Mouse (Mus musculus) heart, postnatal 0 days (tissue): ENCODE data around the gene Mrto4. TPM values are rescaled to one million over a fixed set of nuclear protein-coding genes. Genes with fewer than 3 reads are reported as not detected.
A peak's percentile ranks its signal among the peaks of the same experiment; 100 is the strongest.
"Not testable (repeated sequence)": the region's sequence is repeated elsewhere in the genome, so short reads cannot be mapped to it uniquely, and the experiment has no call there.

Experiments
- ATAC-seq: fragments of 200-750 bp; cut with Nextera tagmentation; 2 replicates; pipeline ENCODE4 v1.8.0; 2017; ENCODE audit warnings: low read depth, moderate number of reproducible peaks, moderate library complexity; ENCODE audit not compliant: insufficient read depth
- DNase-seq: peaks from one replicate; pipeline ENCODE4 v3.0.0-alpha.2; 2016; ENCODE audit warnings: low spot score
- H3K27ac ChIP-seq: fragments of 300-500 bp; sonication (generic); 2 replicates; pipeline ENCODE4 v1.5.1; 2014; ENCODE audit warnings: low read depth, mild to moderate bottlenecking
- H3K27me3 ChIP-seq: fragments of 300-500 bp; sonication (generic); 2 replicates; pipeline ENCODE4 v1.6.1; 2014; ENCODE audit warnings: low read length, mixed read lengths; ENCODE audit not compliant: control insufficient read depth, insufficient read depth
- H3K36me3 ChIP-seq: fragments of 300-500 bp; sonication (generic); replicated peaks from 2 replicates; pipeline ENCODE4 v1.6.1; 2014; ENCODE audit warnings: low read length, mixed read lengths; ENCODE audit not compliant: control insufficient read depth, insufficient read depth
- H3K4me1 ChIP-seq: fragments of 300-500 bp; sonication (generic); 2 replicates; pipeline ENCODE4 v1.6.1; 2014; ENCODE audit warnings: antibody characterized with exemption; ENCODE audit not compliant: control insufficient read depth, insufficient read depth
- H3K4me2 ChIP-seq: fragments of 300-500 bp; sonication (generic); 2 replicates; pipeline ENCODE4 v1.6.1; 2014; ENCODE audit warnings: low read depth, mild to moderate bottlenecking, low read length, moderate library complexity
- H3K4me3 ChIP-seq: fragments of 300-500 bp; sonication (generic); 2 replicates; pipeline ENCODE4 v1.5.1; 2014; ENCODE audit warnings: low read depth, low read length
- H3K9ac ChIP-seq: fragments of 300-500 bp; sonication (generic); replicated peaks from 2 replicates; pipeline ENCODE4 v1.6.1; 2014; ENCODE audit warnings: low read depth, low read length, mixed read lengths
- H3K9me3 ChIP-seq: fragments of 300-500 bp; sonication (generic); replicated peaks from 2 replicates; pipeline ENCODE4 v1.6.1; 2016; ENCODE audit warnings: low read length; ENCODE audit not compliant: control insufficient read depth
- CTCF ChIP-seq: IDR thresholded peaks from 2 replicates; pipeline ENCODE4 v1.5.1; 2016; ENCODE audit warnings: antibody characterized with exemption, control low read depth, low read depth
- EP300 ChIP-seq: IDR thresholded peaks from 2 replicates; pipeline ENCODE4 v1.6.1; 2016; ENCODE audit warnings: antibody characterized with exemption, low read depth
- WGBS: fragments of 180-500 bp; shearing (Covaris S2); extraction: QIAGEN DNeasy Blood & Tissue Kit; methylation state at CpG from one replicate; pipeline ENCODE4 v1.1.7; 2014; 5-methylcytosine and 5-hydroxymethylcytosine counted together
- polyA plus RNA-seq: library from polyadenylated mRNA; unstranded; fragments of >200 nt; fragmentation: Nextera tagmentation; extraction: Ambion mirVana; gene quantifications from 2 replicates; pipeline ENCODE4 v1.2.1, GENCODE M21; 2015
- total RNA-seq: library from RNA; depleted of rRNA; stranded (reverse); fragments of >200 nt; gene quantifications from 2 replicates; pipeline ENCODE4 v1.2.3, GENCODE M21; 2014; ENCODE audit warnings: low replicate concordance; rRNA removed

The Mrto4 gene
- total RNA-seq (31.3 and 43.4 TPM in 2 replicates), polyA plus RNA-seq (41.5 and 45.1 TPM in 2 replicates)

DNA sequence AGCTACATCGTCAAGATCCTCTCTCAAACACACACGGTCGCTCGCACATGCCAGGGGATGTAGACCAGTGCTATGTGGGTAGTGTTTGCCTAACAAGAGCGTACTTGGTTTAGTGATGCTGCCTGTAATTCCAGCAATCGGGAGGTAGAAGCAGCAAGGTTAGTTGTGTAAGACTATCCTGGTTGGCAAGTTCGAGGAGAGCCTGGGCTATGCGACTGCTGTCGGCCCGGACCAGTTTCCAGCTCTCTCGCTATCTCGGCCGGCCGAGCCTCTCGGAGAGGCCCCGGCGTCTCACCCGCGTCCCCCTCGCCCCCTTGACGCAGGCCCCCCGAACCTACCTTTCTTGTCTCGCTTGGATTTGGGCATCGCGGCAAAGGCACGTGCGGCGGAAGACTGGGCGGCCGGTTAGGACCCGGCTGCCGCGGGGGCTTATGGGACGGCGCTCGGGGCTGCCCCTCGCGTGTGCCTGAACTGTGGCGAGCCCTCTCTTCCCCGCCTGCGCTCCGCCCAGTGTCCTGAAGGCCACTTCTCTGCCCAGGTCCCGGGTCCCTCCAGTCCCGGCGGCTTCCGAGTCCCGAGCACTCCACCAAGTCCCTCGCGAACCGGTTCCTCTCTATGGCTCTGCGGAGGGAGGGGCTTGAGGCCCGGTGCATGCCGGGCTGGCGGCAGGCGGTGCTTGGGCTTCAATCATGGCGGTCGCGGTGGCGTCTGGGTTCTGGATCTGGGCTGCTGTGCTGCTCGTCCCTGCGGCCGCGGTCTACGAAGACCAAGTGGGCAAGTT lies at the start of gene Mrto4, which contains the start of the genes Emc1 and Ubr4:
Gene Mrto4, minus strand, starts transcription at position 646 of the 781 bp plus-strand sequence.
Gene Emc1, plus strand, starts transcription at position 657 of the 781 bp plus-strand sequence.
Gene Ubr4, plus strand, starts transcription at position 679 of the 781 bp plus-strand sequence.
- H3K9me3 ChIP-seq: no peaks in the 10 kb centered on the region
- peaks cover 40% of the 10 kb centered on the region for H3K36me3 ChIP-seq

DNA sequence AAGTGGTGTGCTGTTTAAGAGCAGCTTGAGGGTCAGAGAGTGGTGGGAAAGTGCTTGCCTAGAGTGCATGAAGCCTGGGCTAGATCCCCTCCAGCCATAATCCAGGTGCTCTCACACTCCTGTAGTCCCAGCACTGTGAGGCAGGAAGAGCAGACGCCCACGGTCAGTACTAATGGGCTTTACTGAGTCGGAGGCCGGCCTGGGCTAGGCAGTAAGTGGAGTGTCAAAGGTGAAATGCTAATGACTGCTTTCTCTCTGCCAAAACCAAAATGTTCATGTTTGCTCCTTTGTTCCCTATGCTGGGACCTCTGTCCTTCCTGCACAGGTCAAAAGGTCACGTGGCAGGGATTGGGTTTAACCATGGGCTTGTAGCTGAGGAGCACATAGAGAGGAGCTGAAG lies 48.1 kb upstream of the Mrto4 start:
- Histone ChIP-seq H3K36me3 (peaks cover 94% of the 10 kb centered on the region), H3K9ac (no peak overlapping the region), H3K4me3 (no peak overlapping the region), H3K4me2 (no peak overlapping the region), H3K9me3 (no peaks in the 10 kb centered on the region), H3K27me3 (no peaks in the 10 kb centered on the region), H3K27ac (no peak overlapping the region), H3K4me1 (no peaks in the 10 kb centered on the region)
- WGBS: 88% methylated on average over 5 of the region's 5 CpGs
- ATAC-seq: 0 out of 2 replicates have a peak, but pooled peaks have one; percentile 6
- no peak for TF ChIP-seq EP300
- no peak for TF ChIP-seq CTCF
- DNase-seq: no peak

More for the DNA sequence above, at the start of gene Mrto4, which contains the start of the genes Emc1 and Ubr4:
- H3K27me3 ChIP-seq: no peaks in the 10 kb centered on the region
- H3K4me2 ChIP-seq: peak within 1 kb of the TSS; percentile 88
- ATAC-seq (peak; percentile 93), DNase-seq (peak; percentile 88)
- peaks cover 18% of the 10 kb centered on the region for H3K4me1 ChIP-seq
- peak within 1 kb of the TSS; percentile 83 for H3K9ac ChIP-seq
- H3K27ac ChIP-seq: peak within 1 kb of the TSS; percentile 96
- under 1% methylated on average over 60 of the region's 64 CpGs for WGBS
- H3K4me3 ChIP-seq: peak within 1 kb of the TSS; percentile 73
- TF ChIP-seq EP300: no peak
- TF ChIP-seq CTCF: no peak

DNA sequence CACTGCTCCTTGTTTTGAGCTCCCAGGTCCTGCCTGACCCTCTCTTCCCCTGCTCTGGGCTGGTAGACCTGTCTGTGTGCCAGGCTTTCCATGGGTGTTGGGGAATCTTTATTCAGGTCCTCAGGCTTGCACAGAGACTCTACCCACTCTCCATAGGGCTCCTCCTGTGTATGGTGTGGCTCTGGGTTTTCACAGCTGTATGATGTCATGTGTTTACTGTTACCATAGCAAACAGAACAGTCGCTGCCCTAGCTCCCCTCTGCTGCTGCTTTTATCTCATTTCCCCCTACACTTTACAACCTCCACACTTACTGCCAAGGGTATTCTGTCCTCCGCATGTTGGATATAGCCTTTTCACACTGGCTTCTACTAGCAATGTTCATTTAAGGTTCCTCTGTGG lies 43.1 kb upstream of the Mrto4 start:
- H3K27me3 ChIP-seq: no peaks in the 10 kb centered on the region
- TF ChIP-seq CTCF (no peak), EP300 (no peak)
- DNase-seq: peak; percentile 58
- ATAC-seq: peak; percentile 82
- no peak overlapping the region for H3K4me3 ChIP-seq
- H3K27ac ChIP-seq: no peak overlapping the region
- H3K4me2 ChIP-seq: no peak overlapping the region
- peaks cover 85% of the 10 kb centered on the region for H3K36me3 ChIP-seq
- H3K4me1 ChIP-seq: no peaks in the 10 kb centered on the region
- H3K9ac ChIP-seq: no peak overlapping the region
- WGBS: 17% methylated on average over 2 of the region's 2 CpGs
- H3K9me3 ChIP-seq: no peaks in the 10 kb centered on the region

DNA sequence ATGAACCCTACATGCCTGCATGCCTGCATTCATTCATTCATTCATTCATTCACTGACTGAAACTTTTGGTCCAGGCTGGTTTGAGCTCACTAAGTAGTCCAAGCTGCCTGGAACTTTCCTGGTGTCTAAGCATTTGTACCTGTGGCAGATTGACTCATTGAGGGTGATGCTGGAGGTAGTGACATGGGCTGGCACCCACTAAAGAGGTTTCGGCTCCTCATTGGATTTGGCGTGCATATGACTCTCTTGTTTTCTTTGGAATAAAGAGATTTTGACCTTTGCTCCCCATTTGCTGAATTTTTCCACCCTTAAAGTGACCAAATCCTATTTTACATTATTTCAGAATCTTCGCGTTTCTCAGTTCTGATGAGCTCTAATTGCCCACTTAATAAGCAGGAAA lies 37.2 kb upstream of the Mrto4 start:
- DNase-seq: no peak
- Histone ChIP-seq H3K36me3 (peaks cover 42% of the 10 kb centered on the region), H3K27ac (no peak overlapping the region)

DNA sequence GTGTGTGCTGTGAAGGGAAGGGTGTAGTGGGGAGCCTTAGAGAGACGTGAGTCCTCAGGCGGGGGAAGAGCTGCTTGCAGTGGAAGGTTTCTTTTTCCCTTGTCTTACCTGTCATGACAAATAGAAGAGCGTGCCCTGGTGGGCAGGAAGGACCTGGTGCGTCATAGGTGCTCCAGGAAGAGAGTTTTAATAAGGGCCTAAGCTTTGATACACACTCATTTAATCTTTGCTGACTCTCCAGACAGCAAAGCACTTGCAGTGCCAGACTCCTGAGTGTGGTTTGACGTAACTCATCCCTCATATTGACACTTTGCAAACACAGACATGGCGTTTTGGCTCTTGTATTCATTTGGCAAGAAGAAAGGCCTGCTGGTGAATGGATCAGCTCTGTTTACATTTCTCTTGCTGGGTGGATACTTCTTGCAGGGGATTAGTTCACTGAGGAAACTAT lies 34.5 kb upstream of the Mrto4 start:
- ATAC-seq (peak; percentile 39; the same call in 1 of the 2 replicates), DNase-seq (peak; percentile 57)
- Histone ChIP-seq H3K27me3 (no peaks in the 10 kb centered on the region), H3K36me3 (peaks cover 18% of the 10 kb centered on the region), H3K4me3 (no peak overlapping the region), H3K4me2 (no peak overlapping the region), H3K9ac (no peak overlapping the region), H3K27ac (peak overlapping the region; percentile 51; the same call in 1 of the 2 replicates), H3K4me1 (0 out of 2 replicates have a peak, but pooled peaks cover 2% of the 10 kb centered on the region), H3K9me3 (no peaks in the 10 kb centered on the region)
- TF ChIP-seq CTCF (no peak), EP300 (no peak)
- 36% methylated on average over 6 of the region's 6 CpGs for WGBS

More for the DNA sequence above, 37.2 kb upstream of the Mrto4 start:
- ATAC-seq: no peak
- no peak overlapping the region for H3K9ac ChIP-seq
- 86% methylated on average over 4 of the region's 4 CpGs for WGBS
- no peaks in the 10 kb centered on the region for H3K9me3 ChIP-seq
- TF ChIP-seq CTCF (no peak), EP300 (no peak)
- H3K4me2 ChIP-seq: no peak overlapping the region
- H3K4me3 ChIP-seq: no peak overlapping the region
- H3K27me3 ChIP-seq: no peaks in the 10 kb centered on the region
- 0 out of 2 replicates have a peak, but pooled peaks cover 2% of the 10 kb centered on the region for H3K4me1 ChIP-seq

DNA sequence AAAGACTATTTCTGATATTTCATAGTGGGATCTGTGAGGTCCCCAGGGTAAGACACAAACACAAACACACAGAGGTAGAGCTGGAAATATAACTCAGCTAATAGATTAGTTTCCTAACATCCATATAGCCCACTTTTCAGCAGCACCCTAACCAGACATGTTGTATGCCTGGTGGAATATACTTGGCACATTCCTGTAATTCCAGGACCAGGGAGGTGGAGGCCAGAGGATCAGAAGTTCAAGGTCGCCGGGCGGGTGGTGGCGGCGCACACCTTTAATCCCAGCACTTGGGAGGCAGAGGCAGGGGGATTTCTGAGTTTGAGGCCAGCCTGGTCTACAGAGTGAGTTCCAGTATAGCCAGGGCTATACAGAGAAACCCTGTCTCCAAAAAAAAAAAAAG lies 33.5 kb upstream of the Mrto4 start:
- not testable (repeated sequence) for H3K36me3 ChIP-seq, H3K9ac ChIP-seq, H3K4me1 ChIP-seq, H3K27ac ChIP-seq, ATAC-seq, H3K4me2 ChIP-seq, H3K27me3 ChIP-seq, H3K4me3 ChIP-seq, DNase-seq, H3K9me3 ChIP-seq
- 76% methylated on average over 5 of the region's 5 CpGs for WGBS
